Mouse (Mus musculus) kidney, adult 8-10 months (tissue): Measurements from ENCODE around the gene Rasgef1b.

Experiments
- DNase-seq, 2 experiments: peaks; one replicate each; pipeline ENCODE4 v3.0.0; 2022

The Rasgef1b gene

DNA sequence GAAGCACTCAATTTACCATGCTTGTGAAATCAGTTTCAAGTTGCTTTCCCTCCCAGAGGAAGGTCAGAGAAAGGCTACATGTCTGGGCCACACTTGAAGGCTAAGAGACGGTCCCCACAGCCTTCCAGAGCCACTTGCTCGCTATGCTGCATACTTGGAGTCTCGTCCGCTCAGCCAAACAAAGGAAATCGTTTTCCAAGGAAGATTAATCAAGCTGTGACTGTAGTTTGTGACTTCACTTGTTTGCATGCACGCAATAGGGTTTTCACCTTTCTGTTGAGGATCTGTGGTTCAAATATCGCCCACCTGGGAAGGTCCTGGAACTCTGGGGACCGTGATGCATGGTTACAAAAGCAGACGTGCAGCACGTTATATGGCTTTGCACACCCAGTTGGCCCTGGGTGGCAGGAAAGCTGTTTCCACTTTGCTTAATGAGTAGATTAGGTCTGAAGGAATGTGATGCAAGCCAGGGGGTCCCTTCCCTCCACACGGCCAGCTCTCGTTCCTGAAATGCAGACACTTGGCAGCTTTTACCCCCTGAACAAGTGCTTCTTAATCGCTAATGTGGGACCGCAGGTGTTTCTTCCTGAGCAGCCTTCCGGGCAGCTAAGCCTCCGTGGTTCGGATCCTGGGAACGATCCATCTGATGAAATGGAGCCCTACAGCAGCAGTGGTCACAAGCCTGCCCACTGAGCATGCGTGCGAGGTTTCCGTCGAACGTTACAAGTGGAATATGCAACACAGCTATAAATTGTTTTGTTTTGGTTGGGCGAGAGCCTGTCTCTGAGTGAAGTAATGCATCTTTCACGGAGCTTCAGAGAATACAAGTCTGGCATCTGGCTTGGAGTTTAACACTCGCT is 537.7 kb downstream of the Rasgef1b start:
- no peak for DNase-seq

DNA sequence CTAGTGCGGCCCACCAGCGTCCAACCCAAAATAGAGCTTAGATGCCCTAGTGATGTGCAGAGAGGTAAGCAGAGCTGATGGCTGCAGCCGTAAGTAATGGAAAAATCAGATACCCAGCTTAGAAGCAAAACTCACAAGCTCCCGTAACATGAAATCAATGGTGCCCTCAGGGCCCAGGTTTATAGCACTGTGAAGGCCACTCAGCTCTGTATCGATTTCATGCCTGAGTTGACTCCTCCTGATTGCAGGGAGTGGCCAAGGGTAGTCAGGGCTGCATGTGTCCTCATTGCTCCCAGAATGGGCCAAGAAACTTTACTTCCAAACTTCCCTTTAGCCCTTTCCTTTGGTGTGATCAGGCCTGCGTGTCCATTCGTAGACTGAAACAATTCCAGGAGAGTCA is 545.2 kb downstream of the Rasgef1b start:
- no peak for DNase-seq

DNA sequence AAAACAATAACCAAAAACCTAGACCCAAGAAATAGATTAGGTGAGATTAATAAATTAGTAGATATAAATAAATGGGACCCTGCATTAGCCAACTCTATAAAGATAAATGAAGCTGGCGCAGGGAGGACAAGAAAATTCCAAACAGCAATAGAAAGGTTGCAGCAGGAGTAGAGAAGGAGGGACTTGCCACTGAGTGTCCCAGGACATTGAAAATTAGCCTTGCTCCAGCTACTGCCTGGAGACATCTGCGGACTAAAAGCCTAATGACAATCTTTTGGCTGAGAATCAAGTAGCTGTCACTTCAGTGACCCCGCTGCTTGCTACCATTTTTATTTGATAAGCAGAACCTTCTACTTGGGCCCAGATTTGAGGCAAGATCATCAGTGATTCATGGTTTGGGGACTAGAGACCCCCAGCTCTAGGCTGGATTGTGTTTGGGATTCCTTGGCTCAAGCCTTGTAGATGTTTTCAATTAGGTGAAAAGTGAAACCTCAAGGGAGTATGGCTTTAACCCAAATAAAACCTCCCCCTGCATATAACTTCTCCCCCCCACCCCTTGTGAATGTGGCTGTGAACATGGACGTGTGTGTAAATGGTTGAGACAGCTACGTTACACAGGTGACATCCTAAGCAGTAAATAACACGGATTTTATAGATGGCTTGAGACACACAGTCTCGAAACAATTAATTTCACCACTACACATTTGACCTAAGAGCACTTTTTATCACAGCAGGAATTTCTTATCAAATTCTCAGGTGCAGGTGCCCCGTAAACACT is 554.1 kb downstream of the Rasgef1b start:
- DNase-seq = no peak

DNA sequence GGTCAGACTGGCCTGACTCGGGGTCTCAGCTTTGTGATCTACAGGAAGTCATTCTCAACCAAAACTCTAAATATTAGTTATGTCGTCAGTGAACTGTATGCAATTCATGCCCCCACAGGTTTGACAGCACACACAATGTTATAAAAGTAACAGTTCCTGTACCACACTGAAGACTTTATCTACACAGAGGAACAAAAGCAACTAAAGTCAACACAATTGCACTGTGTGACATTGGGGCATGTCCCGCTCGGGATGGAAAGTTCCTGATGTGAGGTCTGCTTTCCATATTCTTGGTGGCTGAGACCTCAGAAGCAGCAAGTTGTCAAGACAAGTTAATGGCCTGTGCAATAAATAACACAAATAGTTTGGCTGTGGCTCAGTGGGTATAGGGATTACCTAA is 559.0 kb downstream of the Rasgef1b start:
- DNase-seq = no peak

DNA sequence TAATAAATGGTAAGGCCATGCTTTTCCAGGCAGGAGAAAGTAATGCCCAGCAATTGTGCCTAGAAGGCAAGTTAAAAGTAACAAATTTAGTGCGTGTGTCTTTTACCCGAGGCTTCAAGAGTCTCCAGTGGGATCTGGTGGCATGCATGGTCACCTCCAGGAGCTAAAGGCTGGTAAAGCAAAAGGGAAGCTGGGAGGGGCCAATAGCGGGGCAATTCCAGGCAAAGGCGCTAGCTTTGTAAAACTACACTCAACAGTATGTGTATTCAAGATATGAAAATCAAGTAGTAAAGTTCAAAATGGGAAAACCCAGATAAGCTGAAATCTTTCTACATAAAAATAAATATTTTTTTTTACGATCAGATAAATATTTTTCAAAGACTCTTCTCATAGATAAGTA is 561.1 kb downstream of the Rasgef1b start:
- DNase-seq = no peak
